Mouse (Mus musculus) forebrain, embryonic 13.5 days (tissue): ENCODE results near the gene Tceanc. TPM values are rescaled to one million over a fixed set of nuclear protein-coding genes. Genes with fewer than 3 reads are reported as not detected.

ENCODE experiments used
- ATAC-seq: fragments of 200-750 bp; cut with Nextera tagmentation; 2 replicates; pipeline ENCODE4 v1.8.0; 2017
- H3K27ac ChIP-seq: fragments of 300-500 bp; sonication (generic); 2 replicates; pipeline ENCODE4 v1.5.1; 2015; ENCODE audit warnings: inconsistent platforms, mild to moderate bottlenecking, moderate library complexity
- H3K27me3 ChIP-seq: fragments of 300-500 bp; sonication (generic); 2 replicates; pipeline ENCODE4 v1.6.1; 2015; ENCODE audit warnings: mild to moderate bottlenecking, inconsistent platforms
- H3K36me3 ChIP-seq: fragments of 300-500 bp; sonication (generic); 2 replicates; pipeline ENCODE4 v1.6.1; 2015; ENCODE audit warnings: mild to moderate bottlenecking, inconsistent platforms; ENCODE audit not compliant: poor library complexity, severe bottlenecking
- H3K4me1 ChIP-seq: fragments of 300-500 bp; sonication (generic); 2 replicates; pipeline ENCODE4 v1.6.1; 2015; ENCODE audit warnings: inconsistent platforms
- H3K4me2 ChIP-seq: fragments of 300-500 bp; sonication (generic); 2 replicates; pipeline ENCODE4 v1.6.1; 2015; ENCODE audit warnings: inconsistent platforms, mild to moderate bottlenecking, moderate library complexity
- H3K4me3 ChIP-seq: fragments of 300-500 bp; sonication (generic); 2 replicates; pipeline ENCODE4 v1.5.1; 2015; ENCODE audit warnings: mild to moderate bottlenecking, inconsistent platforms
- H3K9ac ChIP-seq: fragments of 300-500 bp; sonication (generic); 2 replicates; pipeline ENCODE4 v1.6.1; 2015; ENCODE audit warnings: mild to moderate bottlenecking, inconsistent platforms
- H3K9me3 ChIP-seq: fragments of 300-500 bp; sonication (generic); replicated peaks from 2 replicates; pipeline ENCODE4 v1.6.1; 2016; ENCODE audit warnings: inconsistent platforms
- WGBS: fragments of 180-500 bp; shearing (Covaris S2); methylation state at CpG from one replicate; pipeline ENCODE4 v1.1.7; 2015; 5-methylcytosine and 5-hydroxymethylcytosine counted together
- polyA plus RNA-seq: library from polyadenylated mRNA; unstranded; fragments of >200 nt; fragmentation: Nextera tagmentation; extraction: Ambion mirVana; gene quantifications from 2 replicates; pipeline ENCODE4 v1.2.1, GENCODE M21; 2015

The Tceanc gene
- polyA plus RNA-seq, 1 experiment from 2014 or later = 9.6 TPM

GRCm38 (mm10) chrX:166478631-166479364, 39.6 kb downstream of the Tceanc start:
- peak overlapping the region; percentile 59 for H3K4me3 ChIP-seq
- H3K27me3 ChIP-seq = no peaks in the 10 kb centered on the region
- H3K4me2 ChIP-seq = peak overlapping the region; percentile 68
- H3K27ac ChIP-seq = no peak overlapping the region
- H3K9ac ChIP-seq = peak overlapping the region; percentile 72
- no peak; the same call in 1 of the 2 replicates for ATAC-seq
- no peaks in the 10 kb centered on the region for H3K36me3 ChIP-seq
- peaks cover 9% of the 10 kb centered on the region; the same call in 1 of the 2 replicates for H3K4me1 ChIP-seq
- H3K9me3 ChIP-seq = no peaks in the 10 kb centered on the region
- WGBS = 25% methylated on average over 28 of the region's 28 CpGs

GRCm38 (mm10) chrX:166477393-166477792, 41.0 kb downstream of the Tceanc start:
- 82% methylated on average over 6 of the region's 6 CpGs for WGBS

GRCm38 (mm10) chrX:166472612-166473011, 45.8 kb downstream of the Tceanc start:
- H3K4me3 ChIP-seq = no peak overlapping the region
- H3K9ac ChIP-seq = no peak overlapping the region
- ATAC-seq = no peak
- no peaks in the 10 kb centered on the region for H3K36me3 ChIP-seq
- no peak overlapping the region for H3K27ac ChIP-seq
- H3K4me1 ChIP-seq = peaks cover 2% of the 10 kb centered on the region; the same call in 1 of the 2 replicates
- H3K27me3 ChIP-seq = no peaks in the 10 kb centered on the region; the same call in 1 of the 2 replicates
- no peaks in the 10 kb centered on the region for H3K9me3 ChIP-seq
- no peak overlapping the region for H3K4me2 ChIP-seq
- WGBS = 89% methylated on average over 6 of the region's 6 CpGs

More at GRCm38 (mm10) chrX:166477393-166477792, 41.0 kb downstream of the Tceanc start:
- no peak for ATAC-seq
- Histone ChIP-seq H3K4me2 (peak overlapping the region; percentile 37), H3K4me1 (peaks cover 9% of the 10 kb centered on the region; the same call in 1 of the 2 replicates), H3K36me3 (no peaks in the 10 kb centered on the region), H3K9ac (no peak overlapping the region), H3K27ac (no peak overlapping the region), H3K9me3 (no peaks in the 10 kb centered on the region), H3K27me3 (no peaks in the 10 kb centered on the region), H3K4me3 (peak overlapping the region; percentile 7; the same call in 1 of the 2 replicates)

- no peak overlapping the region for H3K27ac ChIP-seq
- WGBS = 96% methylated on average over 7 of the region's 7 CpGs
- H3K36me3 ChIP-seq = no peaks in the 10 kb centered on the region; the same call in 1 of the 2 replicates
- H3K9ac ChIP-seq = no peak overlapping the region
- H3K4me2 ChIP-seq = no peak overlapping the region
- no peaks in the 10 kb centered on the region for H3K9me3 ChIP-seq
- no peaks in the 10 kb centered on the region; the same call in 1 of the 2 replicates for H3K27me3 ChIP-seq
- no peak for ATAC-seq
- no peaks in the 10 kb centered on the region for H3K4me1 ChIP-seq
- no peak overlapping the region for H3K4me3 ChIP-seq
Measured at GRCm38 (mm10) chrX:166468321-166468720, 50.0 kb downstream of the Tceanc start.

GRCm38 (mm10) chrX:166455525-166455924, 62.8 kb downstream of the Tceanc start:
- H3K9ac ChIP-seq = no peak overlapping the region
- H3K4me3 ChIP-seq = no peak overlapping the region
- WGBS = 100% methylated on average over 1 of the region's 1 CpGs

GRCm38 (mm10) chrX:166454331-166454730, 64.0 kb downstream of the Tceanc start:
- Histone ChIP-seq H3K27me3 (no peaks in the 10 kb centered on the region), H3K9me3 (no peaks in the 10 kb centered on the region), H3K4me1 (no peaks in the 10 kb centered on the region), H3K27ac (no peak overlapping the region), H3K4me2 (no peak overlapping the region), H3K9ac (no peak overlapping the region), H3K36me3 (peaks cover 14% of the 10 kb centered on the region), H3K4me3 (no peak overlapping the region)
- no peak for ATAC-seq
- WGBS = 67% methylated on average over 3 of the region's 3 CpGs

More at GRCm38 (mm10) chrX:166455525-166455924, 62.8 kb downstream of the Tceanc start:
- ATAC-seq = no peak
- H3K4me1 ChIP-seq = no peaks in the 10 kb centered on the region
- H3K27ac ChIP-seq = no peak overlapping the region
- H3K36me3 ChIP-seq = peaks cover 9% of the 10 kb centered on the region; the same call in 1 of the 2 replicates
- no peak overlapping the region for H3K4me2 ChIP-seq
- no peaks in the 10 kb centered on the region for H3K27me3 ChIP-seq
- no peaks in the 10 kb centered on the region for H3K9me3 ChIP-seq

GRCm38 (mm10) chrX:166453532-166453931, 64.8 kb downstream of the Tceanc start:
- no peak for ATAC-seq
- WGBS = 84% methylated on average over 6 of the region's 6 CpGs
- Histone ChIP-seq H3K27ac (no peak overlapping the region), H3K36me3 (peaks cover 14% of the 10 kb centered on the region), H3K9ac (no peak overlapping the region), H3K4me2 (no peak overlapping the region), H3K9me3 (no peaks in the 10 kb centered on the region), H3K27me3 (no peaks in the 10 kb centered on the region), H3K4me1 (no peaks in the 10 kb centered on the region), H3K4me3 (no peak overlapping the region)

Other genes starting within 250 kb of the Tceanc start
- gene Trappc2, start 78.0 kb downstream of the Tceanc start, polyA plus RNA-seq = 66.3 and 66.9 TPM in 2 replicates
- gene Ofd1, start 77.9 kb downstream of the Tceanc start, polyA plus RNA-seq = 7.6 and 8.1 TPM in 2 replicates
- 46.1 and 51.5 TPM in 2 replicates for gene Rab9, start 38.7 kb downstream of the Tceanc start, polyA plus RNA-seq
- 1.0 and 1.4 TPM in 2 replicates for gene Egfl6, start 67.2 kb upstream of the Tceanc start, polyA plus RNA-seq